Mouse (Mus musculus) embryonic facial prominence, embryonic 13.5 days (tissue): ENCODE data around the gene Wnt3. TPM values are rescaled to one million over a fixed set of nuclear protein-coding genes. Genes with fewer than 3 reads are reported as not detected.

Source experiments
- ATAC-seq: fragments of 200-750 bp; cut with Nextera tagmentation; 2 replicates; pipeline ENCODE4 v1.8.0; 2017; ENCODE audit warnings: low read depth; ENCODE audit not compliant: insufficient number of reproducible peaks, insufficient read depth, low FRiP score, low TSS enrichment
- H3K27ac ChIP-seq: fragments of 300-500 bp; sonication (generic); 2 replicates; pipeline ENCODE4 v1.5.1; 2015; ENCODE audit warnings: moderate library complexity, mild to moderate bottlenecking, inconsistent platforms
- H3K27me3 ChIP-seq: fragments of 300-500 bp; sonication (generic); 2 replicates; pipeline ENCODE4 v1.6.1; 2015; ENCODE audit warnings: mild to moderate bottlenecking, inconsistent platforms
- H3K36me3 ChIP-seq: fragments of 300-500 bp; sonication (generic); 2 replicates; pipeline ENCODE4 v1.6.1; 2015; ENCODE audit warnings: mild to moderate bottlenecking, inconsistent platforms
- H3K4me1 ChIP-seq: fragments of 300-500 bp; sonication (generic); 2 replicates; pipeline ENCODE4 v1.6.1; 2015; ENCODE audit warnings: inconsistent platforms
- H3K4me2 ChIP-seq: fragments of 300-500 bp; sonication (generic); 2 replicates; pipeline ENCODE4 v1.6.1; 2015; ENCODE audit warnings: moderate library complexity, mild to moderate bottlenecking, inconsistent platforms
- H3K4me3 ChIP-seq: fragments of 300-500 bp; sonication (generic); 2 replicates; pipeline ENCODE4 v1.5.1; 2015; ENCODE audit warnings: mild to moderate bottlenecking, inconsistent platforms
- H3K9ac ChIP-seq: fragments of 300-500 bp; sonication (generic); 2 replicates; pipeline ENCODE4 v1.6.1; 2015; ENCODE audit warnings: mild to moderate bottlenecking, inconsistent platforms
- H3K9me3 ChIP-seq: fragments of 300-500 bp; sonication (generic); 2 replicates; pipeline ENCODE4 v1.6.1; 2016; ENCODE audit warnings: inconsistent platforms
- WGBS: fragments of 180-500 bp; shearing (Covaris S2); methylation state at CpG from one replicate; pipeline ENCODE4 v1.1.7; 2015; ENCODE audit warnings: mixed read lengths; 5-methylcytosine and 5-hydroxymethylcytosine counted together
- polyA plus RNA-seq: library from polyadenylated mRNA; unstranded; fragments of >200 nt; fragmentation: Nextera tagmentation; extraction: Ambion mirVana; gene quantifications from 2 replicates; pipeline ENCODE4 v1.2.1, GENCODE M21; 2015

Gene Wnt3
- polyA plus RNA-seq, 1 experiment from 2014 or later: 11.7 TPM

DNA sequence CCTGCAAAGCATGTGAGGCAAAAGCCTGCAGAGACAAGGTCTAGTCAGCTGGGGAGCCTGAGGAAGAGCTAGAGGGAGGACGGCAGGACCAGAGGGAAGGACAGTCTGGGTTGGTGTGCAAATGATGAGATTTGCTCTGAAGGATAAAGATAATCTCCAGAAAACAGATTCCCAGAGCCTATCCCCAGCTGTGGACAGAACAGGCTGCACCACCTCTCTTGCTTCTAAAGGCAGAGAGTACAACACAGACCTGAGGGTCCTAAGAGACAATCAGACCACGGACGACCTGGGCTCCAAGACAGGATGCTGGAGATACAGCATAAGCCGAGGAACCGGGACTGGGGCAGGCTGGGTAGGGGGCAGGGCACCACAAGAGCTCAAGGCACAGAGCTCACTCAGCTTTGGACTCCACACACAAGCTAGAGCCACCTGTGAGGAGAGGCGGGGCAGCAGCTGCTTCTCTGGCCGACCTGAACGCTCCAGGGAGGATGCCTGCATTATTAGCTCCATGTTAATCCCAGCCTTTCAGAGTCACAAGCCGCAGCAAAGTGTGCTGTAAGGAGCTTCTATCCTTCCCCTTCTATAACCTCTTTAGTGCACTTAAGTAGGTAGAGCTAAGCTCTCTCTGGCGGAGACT lies 79.5 kb downstream of the Wnt3 start:
- WGBS: 32% methylated on average over 10 of the region's 10 CpGs
- no peak for ATAC-seq
- no peak overlapping the region for H3K9ac ChIP-seq
- no peaks in the 10 kb centered on the region for H3K9me3 ChIP-seq
- H3K4me3 ChIP-seq: no peak overlapping the region
- H3K36me3 ChIP-seq: peaks cover 26% of the 10 kb centered on the region
- H3K27ac ChIP-seq: no peak overlapping the region
- H3K4me2 ChIP-seq: no peak overlapping the region
- peaks cover 5% of the 10 kb centered on the region; the same call in 1 of the 2 replicates for H3K4me1 ChIP-seq
- H3K27me3 ChIP-seq: no peaks in the 10 kb centered on the region

DNA sequence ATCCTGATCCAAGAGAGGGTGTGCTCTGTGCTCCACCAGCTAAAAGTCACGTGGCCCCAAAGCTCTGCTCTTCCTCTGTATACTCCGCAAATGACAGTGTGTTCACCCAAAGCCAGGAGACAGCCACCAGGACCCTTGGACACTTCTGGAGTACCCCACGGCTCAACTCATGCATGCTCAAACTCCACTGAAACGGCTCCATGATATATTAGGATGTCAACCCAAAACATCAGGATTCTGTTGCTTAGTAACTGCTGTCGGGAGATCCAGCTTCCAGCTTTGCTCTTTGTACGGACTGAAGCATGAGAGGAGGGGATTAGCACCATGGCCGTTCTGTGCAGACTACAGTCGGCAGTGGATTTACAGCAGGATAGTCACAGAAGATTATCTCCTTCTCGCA lies 80.3 kb downstream of the Wnt3 start:
- Histone ChIP-seq H3K27ac (no peak overlapping the region), H3K9me3 (no peaks in the 10 kb centered on the region), H3K36me3 (peaks cover 32% of the 10 kb centered on the region), H3K4me2 (no peak overlapping the region), H3K4me3 (no peak overlapping the region), H3K27me3 (no peaks in the 10 kb centered on the region), H3K4me1 (peaks cover 5% of the 10 kb centered on the region; the same call in 1 of the 2 replicates), H3K9ac (no peak overlapping the region)
- no peak for ATAC-seq
- WGBS: 45% methylated on average over 9 of the region's 9 CpGs

DNA sequence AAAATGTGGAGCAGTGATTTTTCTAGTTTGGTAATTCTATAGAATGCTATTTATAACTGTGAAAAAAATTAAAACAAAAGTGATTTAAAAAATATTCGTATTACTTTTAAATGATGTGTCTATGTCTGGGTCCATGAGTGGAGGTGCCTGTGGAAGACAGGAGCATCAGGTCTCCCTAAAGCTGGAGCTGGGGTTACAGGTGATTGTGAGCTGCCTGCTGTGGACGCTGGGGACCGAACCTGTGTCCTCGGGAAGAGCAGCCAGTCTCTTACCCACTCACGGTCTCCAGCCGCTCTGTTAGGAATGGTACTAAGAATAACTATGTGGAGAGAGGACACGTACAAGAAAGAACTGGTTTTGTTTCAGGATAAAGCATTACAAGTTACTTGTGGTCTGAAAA lies 82.7 kb downstream of the Wnt3 start:
- WGBS: 94% methylated on average over 7 of the region's 7 CpGs
- Histone ChIP-seq H3K9me3 (no peaks in the 10 kb centered on the region), H3K27ac (no peak overlapping the region), H3K9ac (no peak overlapping the region), H3K4me1 (peaks cover 5% of the 10 kb centered on the region; the same call in 1 of the 2 replicates), H3K4me2 (no peak overlapping the region), H3K27me3 (no peaks in the 10 kb centered on the region), H3K36me3 (peaks cover 42% of the 10 kb centered on the region), H3K4me3 (no peak overlapping the region)
- no peak for ATAC-seq

DNA sequence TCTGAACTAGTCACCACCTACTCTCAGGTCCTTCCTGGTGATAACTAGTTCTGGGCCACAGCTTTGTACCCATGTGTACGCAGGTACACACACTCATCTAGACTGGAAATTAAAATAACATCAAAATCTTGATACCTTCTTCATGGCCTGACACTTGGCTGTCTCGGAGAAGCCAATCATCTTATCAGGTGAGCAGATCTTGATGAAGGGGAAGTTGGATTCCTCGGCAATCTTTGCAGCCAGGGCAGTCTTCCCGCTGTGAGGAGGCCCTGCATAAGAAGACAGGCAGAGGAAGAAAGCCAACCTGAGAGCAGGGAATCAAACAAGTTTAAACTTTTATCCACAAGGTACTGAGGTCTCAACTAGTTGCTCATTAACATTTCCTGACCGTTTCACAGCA lies 84.8 kb downstream of the Wnt3 start:
- Histone ChIP-seq H3K9ac (no peak overlapping the region), H3K4me3 (no peak overlapping the region), H3K4me2 (no peak overlapping the region), H3K4me1 (peaks cover 2% of the 10 kb centered on the region; the same call in 1 of the 2 replicates), H3K9me3 (no peaks in the 10 kb centered on the region), H3K27ac (no peak overlapping the region), H3K36me3 (peaks cover 46% of the 10 kb centered on the region), H3K27me3 (no peaks in the 10 kb centered on the region)
- WGBS: 55% methylated on average over 5 of the region's 5 CpGs
- no peak for ATAC-seq

DNA sequence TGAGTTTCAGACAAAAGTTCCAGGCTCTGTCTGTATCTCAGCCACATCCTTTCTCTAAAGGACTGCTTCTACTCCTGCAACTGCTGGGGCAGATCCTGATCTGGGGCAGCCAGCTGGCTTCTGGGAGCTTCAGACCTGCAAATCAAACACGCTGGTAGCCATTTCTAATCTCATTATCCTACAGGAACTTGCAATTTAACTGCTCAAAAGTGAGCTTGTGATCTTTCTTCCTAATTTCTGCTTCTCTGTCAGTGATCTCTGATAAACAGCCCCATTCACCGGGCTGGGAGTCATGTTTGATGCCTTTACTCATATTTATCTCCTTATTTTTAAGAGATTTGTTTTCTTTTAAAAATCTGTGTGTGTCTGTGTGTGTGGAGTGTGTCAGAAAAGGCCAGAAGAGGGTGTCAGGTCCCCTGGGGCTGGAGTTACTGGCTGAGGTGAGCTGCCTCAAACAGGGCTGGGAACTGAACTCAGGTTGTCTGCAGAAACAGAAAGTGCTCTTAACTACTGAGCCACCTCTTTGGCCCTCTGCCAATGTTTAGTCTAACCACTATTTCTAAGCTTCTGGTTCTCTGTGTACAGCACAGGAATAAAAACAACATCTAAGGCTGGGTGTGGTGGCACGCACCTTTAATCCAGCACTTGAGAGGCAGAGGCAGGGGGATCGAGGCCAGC lies 86.1 kb downstream of the Wnt3 start:
- Histone ChIP-seq H3K27me3 (no peaks in the 10 kb centered on the region), H3K36me3 (peaks cover 41% of the 10 kb centered on the region), H3K4me3 (no peak overlapping the region), H3K4me2 (no peak overlapping the region), H3K27ac (no peak overlapping the region), H3K4me1 (no peaks in the 10 kb centered on the region), H3K9me3 (no peaks in the 10 kb centered on the region), H3K9ac (no peak overlapping the region)
- no peak for ATAC-seq
- 60% methylated on average over 4 of the region's 4 CpGs for WGBS

DNA sequence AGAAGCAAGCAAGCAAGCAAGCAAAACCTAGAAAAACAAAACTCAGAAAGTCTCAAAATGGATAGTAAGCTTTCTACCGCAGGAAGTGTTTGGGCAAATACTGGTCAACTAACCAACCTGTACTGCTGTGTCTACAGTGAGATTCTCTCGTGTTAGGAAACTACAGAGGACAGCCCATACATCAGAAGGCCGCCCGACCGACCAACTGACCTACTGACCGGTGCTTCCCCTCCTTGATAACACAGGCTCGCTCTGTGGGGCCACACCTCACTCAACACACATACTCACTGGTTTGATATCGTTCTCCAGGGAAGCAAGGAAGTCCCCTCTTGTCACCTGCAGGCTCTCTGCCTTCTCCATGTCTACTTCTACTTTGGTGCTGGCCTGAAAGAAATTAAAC lies 89.0 kb downstream of the Wnt3 start:
- 86% methylated on average over 8 of the region's 8 CpGs for WGBS
- H3K27me3 ChIP-seq: no peaks in the 10 kb centered on the region
- H3K9me3 ChIP-seq: no peaks in the 10 kb centered on the region
- no peak overlapping the region for H3K27ac ChIP-seq
- no peak overlapping the region for H3K9ac ChIP-seq
- peaks cover 34% of the 10 kb centered on the region for H3K36me3 ChIP-seq
- no peak overlapping the region for H3K4me2 ChIP-seq
- H3K4me1 ChIP-seq: no peaks in the 10 kb centered on the region
- ATAC-seq: no peak
- no peak overlapping the region for H3K4me3 ChIP-seq

DNA sequence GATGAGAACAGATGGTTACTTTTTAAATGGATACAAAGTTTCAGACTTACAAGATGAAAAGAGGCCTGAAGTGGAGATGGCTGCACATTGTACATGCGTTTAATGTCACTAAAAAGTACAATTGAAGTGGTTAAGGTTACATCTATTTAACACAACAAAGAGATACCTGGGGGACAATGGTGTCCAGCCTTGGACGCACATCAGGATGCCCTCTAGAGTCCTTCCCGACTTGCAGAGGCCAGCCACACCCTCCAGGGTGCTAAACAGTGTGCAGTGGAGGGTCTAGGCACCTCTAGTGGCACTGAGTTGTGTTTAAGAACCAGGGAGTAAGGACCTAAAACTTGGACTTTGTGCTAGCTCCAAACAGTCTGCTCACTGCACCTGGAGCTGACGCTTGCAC lies 90.5 kb downstream of the Wnt3 start:
- H3K9me3 ChIP-seq: no peaks in the 10 kb centered on the region
- no peak overlapping the region for H3K4me3 ChIP-seq
- 86% methylated on average over 4 of the region's 4 CpGs for WGBS
- no peak overlapping the region for H3K27ac ChIP-seq
- peaks cover 27% of the 10 kb centered on the region for H3K36me3 ChIP-seq
- ATAC-seq: no peak
- no peaks in the 10 kb centered on the region for H3K4me1 ChIP-seq
- no peak overlapping the region for H3K9ac ChIP-seq
- H3K27me3 ChIP-seq: no peaks in the 10 kb centered on the region
- H3K4me2 ChIP-seq: no peak overlapping the region

DNA sequence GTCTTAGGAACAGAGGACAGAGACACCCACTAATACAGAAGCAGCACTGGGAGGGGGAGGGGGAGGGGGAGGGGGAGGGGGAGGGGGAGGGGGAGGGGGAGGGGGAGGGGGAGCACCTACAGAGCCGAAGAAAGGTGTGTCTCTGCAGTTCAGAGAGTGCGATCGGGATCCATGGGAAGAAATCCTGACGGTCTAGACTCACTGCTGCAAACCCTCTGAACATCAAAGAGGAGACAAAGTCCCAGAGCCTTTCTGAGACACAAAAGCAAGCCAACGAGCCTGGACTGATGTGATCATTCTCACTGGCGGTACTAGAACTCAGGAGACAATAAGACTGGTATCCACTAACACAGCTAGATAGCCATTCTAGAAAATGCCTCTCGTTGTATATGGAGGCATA lies 91.4 kb downstream of the Wnt3 start:
- no peak overlapping the region for H3K4me3 ChIP-seq
- no peaks in the 10 kb centered on the region for H3K9me3 ChIP-seq
- H3K4me1 ChIP-seq: no peaks in the 10 kb centered on the region
- WGBS: 72% methylated on average over 7 of the region's 7 CpGs
- ATAC-seq: no peak
- H3K36me3 ChIP-seq: peaks cover 23% of the 10 kb centered on the region
- no peak overlapping the region for H3K27ac ChIP-seq
- H3K27me3 ChIP-seq: no peaks in the 10 kb centered on the region
- no peak overlapping the region for H3K9ac ChIP-seq
- H3K4me2 ChIP-seq: no peak overlapping the region

Other genes with a start within 250 kb of the Wnt3 start
- not detected in 2 replicates for gene Gm884, start 153.0 kb upstream of the Wnt3 start, polyA plus RNA-seq
- gene Lyzl6, start 135.3 kb upstream of the Wnt3 start, polyA plus RNA-seq: not detected in 2 replicates
- gene Rprml, start 124.6 kb upstream of the Wnt3 start, polyA plus RNA-seq: 1.2 and 2.3 TPM in 2 replicates
- gene Gosr2, start 76.3 kb upstream of the Wnt3 start, polyA plus RNA-seq: 94.9 and 96.1 TPM in 2 replicates
- 4.4 and 4.8 TPM in 2 replicates for gene Wnt9b, start 24.3 kb upstream of the Wnt3 start, polyA plus RNA-seq
- 62.1 and 62.6 TPM in 2 replicates for gene Nsf, start 179.9 kb downstream of the Wnt3 start, polyA plus RNA-seq
- gene Arf2, start 192.6 kb downstream of the Wnt3 start, polyA plus RNA-seq: 75.5 and 78.4 TPM in 2 replicates